Mouse (Mus musculus): ENCODE measurements at regions not wholly inside any gene's neighbourhood (a gene's known extent, or its start where the extent isn't known, plus 50 kb on each side); places are given as distances from the start of the nearest gene placed in this dataset.

- DNase-seq (ENCODE audit: low spot score in 2 of 2), result no peak
These were observed 729.1 kb downstream of the Dhx35 start for GRCm38 (mm10) chr2:159523739-159524138.

- DNase-seq (ENCODE audit: low spot score in 2 of 2), result peak; percentile 3 to 47
These were observed 740.3 kb downstream of the Dhx35 start for GRCm38 (mm10) chr2:159534951-159535350.

- DNase-seq (ENCODE audit: low spot score in 2 of 2), result no peak
These were observed 744.7 kb downstream of the Dhx35 start for GRCm38 (mm10) chr2:159539261-159539660.

- DNase-seq (ENCODE audit: low spot score in 2 of 2), result no peak
These were observed 763.0 kb downstream of the Dhx35 start for GRCm38 (mm10) chr2:159557567-159557966.

- no peak for DNase-seq (ENCODE audit: low spot score in 2 of 2)
These were observed 768.7 kb downstream of the Gm826 start for GRCm38 (mm10) chr2:159565255-159565654.

GRCm38 (mm10) chr2:159565921-159566320 is 768.0 kb downstream of the Gm826 start:
- no peak for DNase-seq (ENCODE audit: low spot score in 2 of 2)

GRCm38 (mm10) chr2:159566461-159566860 is 767.5 kb downstream of the Gm826 start:
- peak; percentile 28 to 64 for DNase-seq (ENCODE audit: low spot score in 2 of 2)

- no peak for DNase-seq (ENCODE audit: low spot score in 2 of 2)
These were observed 765.6 kb downstream of the Gm826 start for GRCm38 (mm10) chr2:159568391-159568790.

- no peak for DNase-seq (ENCODE audit: low spot score in 2 of 2)
These were observed 762.1 kb downstream of the Gm826 start for GRCm38 (mm10) chr2:159571862-159572261.

GRCm38 (mm10) chr2:159575271-159575670 is 758.7 kb downstream of the Gm826 start:
- no peak for DNase-seq (ENCODE audit: low spot score in 2 of 2)

GRCm38 (mm10) chr2:159583103-159583502 is 750.9 kb downstream of the Gm826 start:
- no peak for DNase-seq (ENCODE audit: low spot score in 2 of 2)

- no peak for DNase-seq (ENCODE audit: low spot score in 2 of 2)
These were observed 749.3 kb downstream of the Gm826 start for GRCm38 (mm10) chr2:159584641-159585040.

- no peak for DNase-seq (ENCODE audit: low spot score in 2 of 2)
These were observed 747.1 kb downstream of the Gm826 start for GRCm38 (mm10) chr2:159586697-159587473.

- no peak for DNase-seq (ENCODE audit: low spot score in 2 of 2)
These were observed 742.4 kb downstream of the Gm826 start for GRCm38 (mm10) chr2:159591396-159592124.

- DNase-seq (ENCODE audit: low spot score in 2 of 2), result no peak
These were observed 741.1 kb downstream of the Gm826 start for GRCm38 (mm10) chr2:159592841-159593240.

- no peak for DNase-seq (ENCODE audit: low spot score in 2 of 2)
These were observed 737.7 kb downstream of the Gm826 start for GRCm38 (mm10) chr2:159596285-159596684.

- no peak for DNase-seq (ENCODE audit: low spot score in 2 of 2)
These were observed 735.9 kb downstream of the Gm826 start for GRCm38 (mm10) chr2:159598080-159598479.

- no peak for DNase-seq (ENCODE audit: low spot score in 2 of 2)
These were observed 726.8 kb downstream of the Gm826 start for GRCm38 (mm10) chr2:159607191-159607590.

- DNase-seq (ENCODE audit: low spot score in 2 of 2), result no peak
These were observed 723.5 kb downstream of the Gm826 start for GRCm38 (mm10) chr2:159610451-159610850.

GRCm38 (mm10) chr2:159616685-159617084 is 717.3 kb downstream of the Gm826 start:
- DNase-seq (ENCODE audit: low spot score in 2 of 2), result no peak

- no peak for DNase-seq (ENCODE audit: low spot score in 2 of 2)
These were observed 712.7 kb downstream of the Gm826 start for GRCm38 (mm10) chr2:159621261-159621660.

- DNase-seq (ENCODE audit: low spot score in 2 of 2), result no peak
These were observed 711.8 kb downstream of the Gm826 start for GRCm38 (mm10) chr2:159622141-159622669.

GRCm38 (mm10) chr2:159625306-159625705 is 708.7 kb downstream of the Gm826 start:
- no peak for DNase-seq (ENCODE audit: low spot score in 2 of 2)
